Mouse (Mus musculus): ENCODE data around the gene Oit1. TPM values are rescaled to one million over a fixed set of nuclear protein-coding genes. Genes with fewer than 3 reads are reported as not detected.
A peak's percentile ranks its signal among the peaks of the same experiment; 100 is the strongest.

The Oit1 gene
- polyA plus RNA-seq, 1 experiment from 2014 or later, result not detected

GRCm38 (mm10) chr14:8313877-8314276 is 64.7 kb downstream of the Oit1 start:
- no peak for ATAC-seq
- Histone ChIP-seq H3K27ac (ENCODE audit: low read length) (no peak overlapping the region), H3K27me3 (ENCODE audit: control insufficient read depth, insufficient read depth, low read depth, low read length) (peaks cover 28% of the 10 kb centered on the region), H3K9me3 (replicated peaks; ENCODE audit: control insufficient read depth, low read length, poor library complexity, severe bottlenecking) (no peaks in the 10 kb centered on the region), H3K9ac (ENCODE audit: low read depth, low read length) (no peak overlapping the region), H3K36me3 (ENCODE audit: control insufficient read depth, insufficient read depth, low read length) (no peaks in the 10 kb centered on the region), H3K4me2 (ENCODE audit: low read length) (no peak overlapping the region), H3K4me3 (ENCODE audit: low read depth, low read length) (no peak overlapping the region), H3K4me1 (ENCODE audit: control insufficient read depth, insufficient read depth, low read length) (peaks cover 14% of the 10 kb centered on the region)
- 32% methylated on average over 7 of the region's 7 CpGs for WGBS

- H3K4me3 ChIP-seq (ENCODE audit: low read depth, low read length), result no peak overlapping the region
- no peaks in the 10 kb centered on the region for H3K4me1 ChIP-seq (ENCODE audit: control insufficient read depth, insufficient read depth, low read length)
- no peak overlapping the region for H3K27ac ChIP-seq (ENCODE audit: low read length)
- 15% methylated on average over 9 of the region's 9 CpGs for WGBS
- H3K9ac ChIP-seq (ENCODE audit: low read depth, low read length), result no peak overlapping the region
- no peaks in the 10 kb centered on the region; the same call in 1 of the 2 replicates for H3K27me3 ChIP-seq (ENCODE audit: control insufficient read depth, insufficient read depth, low read depth, low read length)
- H3K4me2 ChIP-seq (ENCODE audit: low read length), result no peak overlapping the region
- ATAC-seq, result peak; percentile 47
- no peaks in the 10 kb centered on the region for H3K9me3 ChIP-seq (replicated peaks; ENCODE audit: control insufficient read depth, low read length, poor library complexity, severe bottlenecking)
- no peaks in the 10 kb centered on the region for H3K36me3 ChIP-seq (ENCODE audit: control insufficient read depth, insufficient read depth, low read length)
These were observed 68.9 kb downstream of the Oit1 start for GRCm38 (mm10) chr14:8309621-8310141.

- Histone ChIP-seq H3K36me3 (ENCODE audit: control insufficient read depth, insufficient read depth, low read length) (no peaks in the 10 kb centered on the region), H3K9ac (ENCODE audit: low read depth, low read length) (no peak overlapping the region), H3K4me3 (ENCODE audit: low read depth, low read length) (no peak overlapping the region), H3K9me3 (replicated peaks; ENCODE audit: control insufficient read depth, low read length, poor library complexity, severe bottlenecking) (no peaks in the 10 kb centered on the region), H3K4me2 (ENCODE audit: low read length) (no peak overlapping the region), H3K27ac (ENCODE audit: low read length) (no peak overlapping the region), H3K4me1 (ENCODE audit: control insufficient read depth, insufficient read depth, low read length) (no peaks in the 10 kb centered on the region), H3K27me3 (ENCODE audit: control insufficient read depth, insufficient read depth, low read depth, low read length) (no peaks in the 10 kb centered on the region; the same call in 1 of the 2 replicates)
- 80% methylated on average over 3 of the region's 3 CpGs for WGBS
- no peak for ATAC-seq
These were observed 69.9 kb downstream of the Oit1 start for GRCm38 (mm10) chr14:8308650-8309049.

- no peaks in the 10 kb centered on the region; the same call in 1 of the 2 replicates for H3K27me3 ChIP-seq (ENCODE audit: control insufficient read depth, insufficient read depth, low read depth, low read length)
- WGBS, result 83% methylated on average over 6 of the region's 6 CpGs
- H3K9me3 ChIP-seq (replicated peaks; ENCODE audit: control insufficient read depth, low read length, poor library complexity, severe bottlenecking), result no peaks in the 10 kb centered on the region
- H3K9ac ChIP-seq (ENCODE audit: low read depth, low read length), result no peak overlapping the region
- no peak overlapping the region for H3K4me2 ChIP-seq (ENCODE audit: low read length)
- H3K4me1 ChIP-seq (ENCODE audit: control insufficient read depth, insufficient read depth, low read length), result no peaks in the 10 kb centered on the region
- no peak overlapping the region for H3K4me3 ChIP-seq (ENCODE audit: low read depth, low read length)
- ATAC-seq, result no peak
- H3K27ac ChIP-seq (ENCODE audit: low read length), result no peak overlapping the region
- no peaks in the 10 kb centered on the region for H3K36me3 ChIP-seq (ENCODE audit: control insufficient read depth, insufficient read depth, low read length)
These were observed 71.7 kb downstream of the Oit1 start for GRCm38 (mm10) chr14:8306884-8307283.

GRCm38 (mm10) chr14:8305014-8305413 is 73.5 kb downstream of the Oit1 start:
- Histone ChIP-seq H3K4me3 (ENCODE audit: low read depth, low read length) (no peak overlapping the region), H3K4me1 (ENCODE audit: control insufficient read depth, insufficient read depth, low read length) (no peaks in the 10 kb centered on the region), H3K27ac (ENCODE audit: low read length) (no peak overlapping the region), H3K4me2 (ENCODE audit: low read length) (no peak overlapping the region), H3K9me3 (replicated peaks; ENCODE audit: control insufficient read depth, low read length, poor library complexity, severe bottlenecking) (no peaks in the 10 kb centered on the region), H3K9ac (ENCODE audit: low read depth, low read length) (no peak overlapping the region), H3K36me3 (ENCODE audit: control insufficient read depth, insufficient read depth, low read length) (no peaks in the 10 kb centered on the region), H3K27me3 (ENCODE audit: control insufficient read depth, insufficient read depth, low read depth, low read length) (no peaks in the 10 kb centered on the region)
- WGBS, result 79% methylated on average over 3 of the region's 3 CpGs
- no peak for ATAC-seq

- Histone ChIP-seq H3K36me3 (ENCODE audit: control insufficient read depth, insufficient read depth, low read length) (no peaks in the 10 kb centered on the region), H3K9me3 (replicated peaks; ENCODE audit: control insufficient read depth, low read length, poor library complexity, severe bottlenecking) (no peaks in the 10 kb centered on the region), H3K4me1 (ENCODE audit: control insufficient read depth, insufficient read depth, low read length) (no peaks in the 10 kb centered on the region), H3K4me2 (ENCODE audit: low read length) (no peak overlapping the region), H3K9ac (ENCODE audit: low read depth, low read length) (no peak overlapping the region), H3K27me3 (ENCODE audit: control insufficient read depth, insufficient read depth, low read depth, low read length) (no peaks in the 10 kb centered on the region), H3K4me3 (ENCODE audit: low read depth, low read length) (no peak overlapping the region), H3K27ac (ENCODE audit: low read length) (no peak overlapping the region)
- ATAC-seq, result no peak
These were observed 74.5 kb downstream of the Oit1 start for GRCm38 (mm10) chr14:8304082-8304481.

- Histone ChIP-seq H3K4me3 (ENCODE audit: low read depth, low read length) (no peak overlapping the region), H3K9ac (ENCODE audit: low read depth, low read length) (no peak overlapping the region), H3K4me2 (ENCODE audit: low read length) (no peak overlapping the region), H3K36me3 (ENCODE audit: control insufficient read depth, insufficient read depth, low read length) (no peaks in the 10 kb centered on the region), H3K4me1 (ENCODE audit: control insufficient read depth, insufficient read depth, low read length) (no peaks in the 10 kb centered on the region), H3K27me3 (ENCODE audit: control insufficient read depth, insufficient read depth, low read depth, low read length) (no peaks in the 10 kb centered on the region), H3K9me3 (replicated peaks; ENCODE audit: control insufficient read depth, low read length, poor library complexity, severe bottlenecking) (no peaks in the 10 kb centered on the region), H3K27ac (ENCODE audit: low read length) (no peak overlapping the region)
- no peak for ATAC-seq
- WGBS, result 26% methylated on average over 10 of the region's 10 CpGs
These were observed 75.9 kb downstream of the Oit1 start for GRCm38 (mm10) chr14:8302687-8303086.

- Histone ChIP-seq H3K4me3 (ENCODE audit: low read depth, low read length) (no peak overlapping the region), H3K27me3 (ENCODE audit: control insufficient read depth, insufficient read depth, low read depth, low read length) (no peaks in the 10 kb centered on the region)
- no peak for ATAC-seq
These were observed 78.3 kb downstream of the Oit1 start for GRCm38 (mm10) chr14:8300281-8300680.

More at GRCm38 (mm10) chr14:8300281-8300680, 78.3 kb downstream of the Oit1 start:
- no peak overlapping the region for H3K27ac ChIP-seq (ENCODE audit: low read length)
- H3K9ac ChIP-seq (ENCODE audit: low read depth, low read length), result no peak overlapping the region
- no peaks in the 10 kb centered on the region for H3K4me1 ChIP-seq (ENCODE audit: control insufficient read depth, insufficient read depth, low read length)
- 27% methylated on average over 8 of the region's 8 CpGs for WGBS
- no peaks in the 10 kb centered on the region for H3K9me3 ChIP-seq (replicated peaks; ENCODE audit: control insufficient read depth, low read length, poor library complexity, severe bottlenecking)
- H3K36me3 ChIP-seq (ENCODE audit: control insufficient read depth, insufficient read depth, low read length), result no peaks in the 10 kb centered on the region
- H3K4me2 ChIP-seq (ENCODE audit: low read length), result no peak overlapping the region
